Mouse (Mus musculus): ENCODE data around the gene Catsperd.

The Catsperd gene

DNA sequence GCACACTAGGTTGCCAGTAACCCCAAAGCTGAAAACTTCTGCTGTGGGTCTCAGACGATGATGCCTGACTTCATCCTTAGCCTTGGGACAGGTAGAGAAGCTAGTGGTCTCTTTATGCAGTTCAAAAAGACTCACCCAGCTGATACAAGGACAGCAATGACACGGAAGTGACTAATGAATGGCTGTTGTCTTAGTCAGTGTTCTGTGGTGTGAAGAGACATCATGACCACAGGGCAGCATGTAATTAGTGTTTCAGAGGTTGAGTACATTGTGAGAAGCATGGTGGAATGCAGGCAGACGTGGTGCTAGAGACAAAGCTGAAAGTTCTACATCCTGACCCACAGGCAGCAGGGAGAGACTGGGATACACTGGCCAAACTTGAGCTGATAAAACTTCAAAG lies 39.6 kb downstream of the Catsperd start:
- DNase-seq: no peak

DNA sequence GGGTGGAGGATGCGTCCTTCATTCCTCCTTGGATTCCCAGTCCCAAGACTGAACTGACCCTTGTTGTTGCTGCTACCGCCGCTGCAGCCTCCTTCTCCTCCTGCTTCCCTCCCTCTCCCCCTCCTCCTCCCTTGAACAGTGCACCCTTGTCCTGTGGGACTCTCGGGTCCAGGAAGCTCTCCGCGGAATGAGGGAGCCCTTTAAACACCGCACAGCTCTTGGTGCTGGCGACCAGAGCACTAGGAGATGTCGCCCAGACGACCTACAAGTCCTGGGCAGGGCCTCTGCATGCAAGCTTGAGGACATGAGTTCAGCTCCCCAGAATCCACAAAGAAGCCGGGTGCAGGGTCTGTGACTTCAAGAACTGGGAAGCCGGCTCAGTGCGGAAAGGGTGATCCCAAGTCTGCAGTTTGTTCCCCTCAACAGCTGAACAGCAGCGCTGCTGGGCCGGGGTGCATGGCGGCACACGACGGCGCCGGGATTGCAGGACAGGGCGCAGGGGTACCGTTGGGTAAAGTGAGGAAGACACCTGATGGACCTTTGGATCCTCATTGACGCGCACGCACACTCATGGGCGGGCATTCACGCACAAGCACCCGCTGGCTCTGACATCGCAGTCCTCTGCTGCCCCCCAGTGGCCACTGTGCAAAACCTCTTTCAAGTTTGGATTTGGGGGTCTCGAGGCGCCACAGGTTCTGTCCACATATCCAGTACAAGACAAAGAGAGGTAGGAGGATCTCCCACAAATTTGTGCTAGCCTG lies 40.6 kb downstream of the Catsperd start:
- DNase-seq: peak; percentile 69

DNA sequence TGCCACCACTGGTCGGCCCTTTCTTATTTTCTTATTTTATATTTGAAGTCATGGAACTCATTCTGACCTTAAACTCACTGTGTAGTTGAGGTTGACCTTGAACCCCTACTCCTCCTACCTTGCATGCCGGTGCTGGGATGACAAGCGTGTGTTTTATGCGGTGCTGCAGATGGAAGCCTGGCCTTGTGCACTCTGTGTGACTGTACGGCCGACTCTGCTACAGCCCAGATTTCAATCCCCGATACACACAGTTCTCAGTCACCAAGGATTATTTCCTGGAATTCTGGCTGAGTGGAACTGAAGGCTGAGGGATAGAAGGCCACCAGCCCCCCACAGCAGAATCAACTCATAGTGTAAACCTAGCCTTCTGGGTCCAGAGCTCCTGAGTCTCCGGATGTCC lies 41.8 kb downstream of the Catsperd start:
- DNase-seq: no peak

DNA sequence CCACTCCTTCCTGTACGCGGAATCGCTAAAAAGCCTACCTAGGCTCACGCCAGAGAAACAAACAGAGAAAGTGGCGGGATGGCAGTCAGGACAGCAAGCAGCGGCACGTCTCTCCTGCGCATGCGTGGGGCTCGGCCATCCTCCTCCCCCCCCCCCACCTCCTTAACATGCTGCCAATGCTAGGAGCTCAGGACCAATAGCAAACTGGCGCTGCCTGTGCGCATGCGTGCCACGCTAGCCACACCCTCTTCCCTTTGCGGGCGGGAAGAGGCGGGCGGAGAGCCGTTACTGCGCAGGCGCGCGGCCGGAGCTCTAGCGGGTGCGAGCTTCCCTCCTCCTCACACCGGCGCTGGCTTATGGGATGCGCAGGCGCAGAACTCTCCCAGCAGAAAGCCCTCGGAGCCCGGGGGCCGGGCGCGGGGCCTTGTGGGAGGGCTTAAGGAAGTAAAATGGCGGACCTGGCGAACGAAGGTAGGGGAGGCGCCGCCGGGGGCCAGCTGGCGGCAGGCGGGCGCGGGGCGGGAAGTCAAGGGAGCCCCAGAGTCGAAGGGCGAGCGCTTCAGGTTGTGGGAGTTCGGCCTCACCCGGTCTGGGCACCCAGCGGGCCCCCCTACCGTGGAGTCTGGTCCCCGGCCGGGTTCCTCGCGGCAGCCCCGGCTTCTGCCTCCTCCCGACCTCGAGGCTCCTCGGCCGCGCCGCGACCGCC lies 45.2 kb downstream of the Catsperd start, which contains the start of gene Ranbp3:
Gene Ranbp3 (plus strand): TSS at position 354 of the 706 bp plus-strand sequence.
- DNase-seq: peak; percentile 99

DNA sequence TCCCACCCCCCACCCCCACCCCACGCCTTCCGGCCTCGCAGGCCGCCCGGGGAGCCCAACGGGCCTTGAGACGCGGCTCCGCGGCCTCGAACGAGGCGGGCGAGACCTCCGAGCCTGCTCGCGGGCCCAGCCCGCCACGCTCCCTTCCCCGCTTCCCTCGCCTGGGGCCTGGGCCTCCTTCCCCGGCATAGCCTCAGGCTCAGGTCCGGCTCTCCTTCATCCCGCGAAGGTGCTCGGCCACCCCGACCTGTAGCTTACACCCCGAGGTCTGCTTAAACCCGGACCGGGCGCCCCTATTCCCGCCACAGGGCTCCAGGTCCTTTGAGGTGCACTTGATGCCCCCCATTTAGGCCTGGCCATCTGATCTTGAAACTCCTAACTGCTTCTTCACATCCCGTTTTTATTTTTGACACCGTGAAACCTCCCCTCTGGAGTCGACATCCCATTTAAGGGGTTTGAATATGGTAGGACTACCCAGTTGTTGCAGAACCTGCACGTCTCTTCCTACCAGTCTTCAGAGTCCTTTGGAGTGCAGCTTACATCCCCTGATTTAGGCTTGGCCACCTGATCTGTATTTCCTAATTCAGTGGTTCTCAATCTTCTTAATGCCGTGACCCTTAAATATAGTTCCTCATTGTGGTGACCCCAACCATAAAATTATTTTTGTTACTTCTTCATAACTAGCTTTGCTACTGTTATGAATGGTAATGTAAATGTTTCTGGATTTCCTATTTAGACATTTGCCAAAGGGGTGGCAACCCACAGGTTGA lies 45.9 kb downstream of the Catsperd start:
- peak; percentile 22 for DNase-seq

DNA sequence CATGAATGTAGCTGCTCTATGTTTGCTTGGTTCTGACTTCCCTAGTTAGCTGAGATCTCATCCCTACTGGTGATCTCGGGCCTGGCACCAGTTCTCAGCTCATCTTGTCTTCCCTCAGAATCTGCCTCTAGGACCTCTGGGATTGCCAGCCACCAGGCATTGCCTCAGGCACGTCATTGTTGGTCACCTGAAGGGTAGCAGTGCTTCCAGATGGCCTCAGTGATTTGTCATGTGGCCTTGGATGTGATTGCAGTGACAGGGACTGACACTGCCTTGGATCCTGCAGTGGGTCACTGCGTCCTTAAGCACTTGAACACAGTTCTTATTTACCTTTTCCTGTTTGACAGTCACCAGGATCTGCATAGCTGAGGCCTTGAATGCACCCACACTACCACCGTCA lies 53.8 kb downstream of the Catsperd start:
- no peak for DNase-seq

DNA sequence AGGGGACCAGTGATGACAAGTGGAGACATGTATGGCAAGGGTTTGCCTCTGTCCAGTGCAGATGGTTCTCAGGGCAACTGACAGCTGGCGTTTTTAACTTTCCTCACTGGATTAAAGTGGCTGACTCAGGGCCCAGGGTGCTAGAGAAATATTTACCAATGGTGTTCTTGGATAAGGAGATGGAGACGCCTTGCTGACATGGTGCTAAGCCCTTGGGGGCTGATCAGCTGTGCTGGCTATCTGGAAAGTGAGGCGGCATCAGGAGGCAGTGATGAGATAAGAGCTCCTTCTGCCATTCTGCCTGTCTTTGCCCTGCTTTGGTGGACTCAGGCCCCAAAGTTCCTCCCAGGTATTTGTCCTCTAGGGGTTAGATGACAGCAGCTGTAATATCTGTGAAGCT lies 54.9 kb downstream of the Catsperd start:
- no peak for DNase-seq

DNA sequence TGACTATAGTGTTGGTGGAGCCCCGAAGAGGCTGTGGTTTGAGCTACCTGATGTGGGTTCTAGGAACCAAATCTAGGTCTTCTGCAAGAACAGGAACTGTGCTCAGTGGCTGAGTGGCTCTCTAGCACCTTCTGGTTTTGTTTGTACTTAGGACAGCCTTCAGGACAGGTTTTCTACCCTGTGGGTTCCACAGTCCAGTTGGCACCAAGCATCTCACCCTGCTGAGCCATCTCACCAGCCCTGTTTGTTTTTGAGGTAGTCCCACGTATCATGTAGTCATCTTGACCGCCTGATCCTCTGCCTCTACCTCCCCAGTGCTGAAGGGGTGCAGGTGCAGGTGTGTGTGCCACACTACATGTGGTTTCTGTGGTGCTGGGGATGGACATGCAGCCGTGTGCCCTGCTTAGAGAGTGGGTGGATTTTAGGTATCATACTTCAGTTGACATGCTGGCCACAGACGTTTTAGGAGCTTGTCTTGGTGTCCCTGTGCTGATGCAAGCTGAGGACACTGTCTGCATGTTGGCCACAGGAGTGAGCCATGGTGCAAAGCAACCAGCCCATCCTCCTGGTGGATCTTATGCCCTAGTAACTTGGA lies 55.7 kb downstream of the Catsperd start:
- peak; percentile 12 for DNase-seq

DNA sequence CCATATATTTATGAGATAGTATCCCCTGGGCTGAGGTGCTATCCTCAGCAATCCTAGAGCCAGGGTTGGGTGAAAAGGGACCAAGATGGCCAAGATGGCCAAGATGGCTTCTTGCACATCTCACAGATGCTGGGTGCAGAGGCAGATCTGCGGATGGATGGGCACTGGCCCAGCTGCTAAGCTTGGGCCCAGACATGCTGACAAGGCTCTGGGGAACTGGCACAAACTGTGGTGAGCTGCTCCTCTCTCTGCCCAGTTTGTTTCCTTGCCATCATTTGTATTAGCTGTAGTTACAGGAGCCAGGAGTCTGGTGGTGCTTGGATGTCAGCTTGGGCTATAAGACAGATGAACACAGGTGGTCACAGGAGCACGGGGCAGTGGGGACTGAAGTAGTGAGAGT lies 56.7 kb downstream of the Catsperd start:
- DNase-seq: no peak

DNA sequence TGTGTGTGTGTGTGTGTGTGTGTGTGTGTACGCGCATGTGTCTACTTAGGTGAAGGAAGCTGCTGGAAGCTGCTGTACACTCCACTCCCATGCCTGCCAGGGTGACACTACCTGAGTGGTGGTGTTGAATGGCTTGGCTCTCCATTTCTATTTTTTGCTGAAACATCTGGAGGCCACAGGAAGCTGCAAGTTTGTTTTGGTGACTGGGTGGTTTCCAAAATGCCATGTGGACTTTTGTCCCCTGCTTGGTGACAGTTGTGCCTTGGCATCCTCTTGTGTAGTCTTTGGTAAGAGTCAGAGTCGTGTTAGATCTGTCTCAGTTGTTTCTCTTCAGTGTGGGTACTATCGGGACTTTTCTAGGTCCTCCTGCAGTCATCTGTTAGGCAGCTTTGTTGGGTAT lies 58.9 kb downstream of the Catsperd start:
- DNase-seq: no peak

DNA sequence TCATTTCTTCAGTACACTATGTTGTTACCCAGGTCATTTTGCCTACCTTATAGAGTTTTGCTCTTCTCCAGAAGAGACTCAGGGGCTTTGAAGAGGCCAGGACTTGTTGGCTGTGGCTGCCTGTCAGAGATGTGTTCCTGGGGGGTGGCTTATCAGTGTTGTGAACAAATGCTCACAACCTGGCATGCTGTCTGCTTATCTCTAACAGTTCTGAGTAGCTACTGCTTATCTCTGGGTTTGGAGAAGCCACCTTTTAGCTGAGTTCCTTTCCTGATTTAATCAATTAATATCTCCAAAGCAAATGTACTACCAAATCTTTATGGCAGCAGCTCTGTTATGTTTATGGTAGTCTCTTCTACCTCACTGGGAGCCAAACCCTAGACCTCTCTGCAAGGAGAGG lies 60.1 kb downstream of the Catsperd start:
- no peak for DNase-seq

DNA sequence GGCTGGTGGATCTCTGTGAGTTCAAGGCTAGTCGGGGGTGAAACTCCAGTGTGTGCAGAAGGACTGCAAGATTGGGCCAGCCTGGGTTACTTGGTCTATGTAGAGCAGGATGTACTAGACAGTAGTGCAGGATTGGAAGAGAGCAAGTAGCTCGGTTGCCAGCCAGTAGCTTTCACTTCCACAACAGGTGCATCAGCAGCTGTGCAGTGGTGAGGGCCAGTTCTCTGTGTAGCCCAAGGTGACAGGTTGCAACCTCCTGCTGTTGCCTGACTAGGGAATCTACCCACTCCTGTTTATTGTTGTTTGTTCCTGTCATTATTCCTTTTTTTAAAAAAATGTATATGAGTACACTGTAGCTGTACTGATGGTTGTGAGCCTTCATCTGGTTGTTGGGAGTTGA lies 60.7 kb downstream of the Catsperd start:
- no peak for DNase-seq

DNA sequence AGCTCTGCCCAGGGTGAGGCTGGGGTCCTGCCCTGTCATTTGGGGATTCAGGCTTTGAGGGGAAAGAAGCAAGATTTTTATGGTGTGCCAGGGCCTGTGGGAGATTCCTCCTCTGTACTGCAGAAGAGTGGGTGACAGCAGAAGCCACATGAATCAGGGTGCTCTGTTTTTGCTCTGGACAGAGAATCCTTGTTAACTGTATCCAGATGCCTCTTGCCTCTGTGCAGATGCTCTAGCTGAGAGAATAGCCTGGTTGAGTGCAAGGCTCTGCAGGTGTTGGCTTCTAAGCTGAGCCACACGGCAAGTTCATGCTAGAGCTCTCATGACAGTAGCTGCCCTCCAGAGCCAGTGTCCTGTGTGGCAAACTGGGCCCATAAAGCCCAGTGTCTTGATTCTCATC lies 65.5 kb downstream of the Catsperd start:
- no peak for DNase-seq

DNA sequence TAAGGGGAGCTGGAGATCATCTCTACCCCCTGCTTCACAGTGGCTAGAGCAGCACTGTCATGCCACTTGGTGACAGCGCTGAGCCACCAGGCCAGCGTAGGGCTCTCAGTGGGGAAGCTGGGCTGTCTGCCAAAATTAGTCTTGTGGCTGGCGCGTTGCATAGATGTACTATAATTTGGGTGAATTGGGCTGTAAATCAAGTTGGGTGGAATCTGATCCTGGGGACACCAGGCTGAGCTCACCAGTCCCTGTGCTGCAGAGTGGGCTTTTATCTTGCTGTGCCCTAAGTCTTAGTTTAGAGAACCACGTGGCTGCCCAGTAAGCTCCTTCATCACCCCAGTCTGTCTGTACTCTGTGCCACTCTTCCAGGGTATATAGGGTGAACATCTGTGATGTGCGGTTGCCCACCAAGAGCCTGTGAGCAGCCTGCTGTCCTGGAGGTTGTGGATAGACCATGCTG lies 65.9 kb downstream of the Catsperd start:
- DNase-seq: peak; percentile 35

DNA sequence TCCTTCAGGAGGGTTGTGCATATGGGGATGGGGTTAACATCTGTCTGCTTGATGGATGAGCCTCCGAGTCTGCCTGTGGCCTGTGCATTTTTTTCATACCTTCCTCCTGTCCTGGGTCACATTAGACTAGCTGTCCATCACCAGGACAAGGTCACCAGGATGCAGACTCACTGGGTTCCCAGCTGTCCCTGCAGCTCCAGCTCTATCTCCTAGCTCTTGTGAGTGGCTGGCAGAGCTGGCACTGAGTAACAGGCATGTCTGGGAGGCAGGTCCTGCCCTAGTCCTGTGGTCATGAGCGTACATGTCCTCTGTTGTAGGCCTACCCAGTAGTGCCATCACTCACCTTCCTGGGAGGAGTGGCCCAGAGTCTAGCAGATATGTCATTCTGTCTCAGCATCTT lies 72.5 kb downstream of the Catsperd start:
- no peak for DNase-seq

DNA sequence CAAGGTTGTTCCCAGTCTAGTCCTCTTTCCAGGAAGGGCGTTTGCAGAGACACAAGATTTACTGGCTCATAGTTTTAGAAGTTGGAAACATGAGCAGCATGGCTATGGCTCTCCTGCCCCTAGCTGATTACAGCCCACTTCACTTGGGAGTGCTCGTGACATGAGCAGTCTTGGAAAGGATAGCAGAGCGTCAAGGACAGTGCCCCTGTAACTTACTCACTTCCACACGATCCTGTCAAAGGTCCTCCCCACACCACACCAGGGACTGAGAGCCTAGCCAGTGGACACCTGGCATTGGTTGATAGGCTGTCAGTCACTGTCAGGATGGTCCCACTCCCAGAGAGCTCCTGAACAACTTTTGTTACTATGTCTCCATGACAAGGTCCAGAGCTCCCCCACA lies 75.1 kb downstream of the Catsperd start:
- no peak for DNase-seq

DNA sequence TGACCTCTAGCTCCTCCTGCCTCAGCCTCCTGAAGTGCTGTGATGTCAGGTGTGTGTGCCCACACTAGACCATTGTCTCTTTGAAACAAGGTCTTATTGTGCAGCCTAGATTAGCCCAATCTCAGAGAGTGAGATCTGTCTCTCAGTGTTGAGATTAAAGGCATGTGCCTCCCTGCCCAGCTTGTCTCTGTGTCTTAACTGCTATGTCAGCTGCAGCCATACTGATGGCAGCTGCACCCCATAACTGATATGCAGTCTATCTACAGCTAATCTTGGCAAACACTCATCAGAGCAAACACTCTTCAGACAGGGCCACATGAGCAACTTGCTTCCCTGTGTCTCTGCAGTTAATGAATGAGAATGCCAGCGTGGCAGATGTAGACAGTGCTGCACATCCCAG lies 78.6 kb downstream of the Catsperd start:
- no peak for DNase-seq

DNA sequence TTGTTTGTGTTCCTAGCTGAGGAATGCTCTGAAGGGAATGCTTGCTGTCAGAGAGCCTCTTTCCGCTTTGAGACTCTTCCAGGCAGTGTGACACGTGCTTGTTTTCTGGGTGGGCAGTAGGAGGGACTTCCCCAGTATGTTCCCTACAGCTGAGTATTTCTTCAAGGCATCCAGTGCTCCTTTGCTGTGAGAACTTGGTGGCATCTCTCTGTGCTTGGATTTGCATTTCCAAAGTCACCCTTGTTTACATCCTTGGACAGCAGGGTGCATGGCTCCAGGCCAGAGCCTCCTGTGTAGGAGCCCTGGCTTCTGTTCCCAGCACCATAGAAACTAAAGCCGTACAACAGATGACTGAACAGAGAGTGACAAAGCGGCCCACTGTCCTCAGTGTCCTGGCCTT lies 80.7 kb downstream of the Catsperd start:
- DNase-seq: no peak

DNA sequence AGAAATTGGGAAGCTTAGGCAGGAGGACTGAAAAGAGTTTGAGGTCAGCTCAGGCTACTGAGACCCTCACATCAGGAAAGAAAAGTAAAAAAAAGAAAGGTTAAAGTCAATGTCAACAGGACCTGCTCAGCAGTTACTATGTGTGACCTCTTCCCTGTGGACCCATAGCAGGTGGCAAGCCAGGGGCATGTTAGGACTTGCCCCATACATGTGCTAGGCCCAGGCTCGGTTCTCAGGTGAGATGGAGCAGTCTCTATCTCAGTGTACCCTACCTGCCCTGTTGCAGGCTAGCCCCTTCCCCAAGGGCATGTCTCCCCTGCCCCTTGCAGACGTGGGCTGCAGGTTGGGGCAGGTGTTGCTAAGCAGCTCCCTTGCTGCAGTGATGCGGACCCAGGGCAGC lies 81.8 kb downstream of the Catsperd start:
- DNase-seq: no peak
